Mouse (Mus musculus): ENCODE data around the gene Zfp46. TPM values are rescaled to one million over a fixed set of nuclear protein-coding genes. Genes with fewer than 3 reads are reported as not detected.

Gene Zfp46
- polyA plus RNA-seq, 2 experiments, result 30.2 to 39.6 TPM

GRCm38 (mm10) chr4:136335065-136335464, 50.6 kb downstream of the Zfp46 start:
- no peak for DNase-seq (ENCODE audit: low spot score)
- H3K9ac ChIP-seq (ENCODE audit: low read depth, low read length, severe bottlenecking), result no peak overlapping the region
- ATAC-seq (ENCODE audit: low FRiP score, low read depth), result no peak
- peaks cover 77% of the 10 kb centered on the region for H3K36me3 ChIP-seq (ENCODE audit: control insufficient read depth, insufficient read depth, low read length)
- H3K4me1 ChIP-seq (ENCODE audit: control insufficient read depth, insufficient read depth, low read length), result no peaks in the 10 kb centered on the region
- no peaks in the 10 kb centered on the region for H3K27me3 ChIP-seq (ENCODE audit: control insufficient read depth, insufficient read depth, low read length)
- WGBS, result 81% methylated on average over 2 of the region's 2 CpGs
- no peak for TF ChIP-seq POLR2A (IDR thresholded peaks at IDR 0.05; ENCODE audit: borderline replicate concordance, extremely low read depth, insufficient read depth, insufficient read length)
- no peak overlapping the region for H3K4me3 ChIP-seq (replicated peaks; ENCODE audit: low read length)
- no peak overlapping the region for H3K27ac ChIP-seq (replicated peaks; ENCODE audit: low read depth, low read length)
- no peak overlapping the region for H3K4me2 ChIP-seq (replicated peaks; ENCODE audit: low read depth, low read length, severe bottlenecking)
- no peaks in the 10 kb centered on the region for H3K9me3 ChIP-seq (ENCODE audit: control insufficient read depth, low read length)

GRCm38 (mm10) chr4:136337129-136337528, 52.6 kb downstream of the Zfp46 start:
- H3K36me3 ChIP-seq (ENCODE audit: control insufficient read depth, insufficient read depth, low read length), result peaks cover 69% of the 10 kb centered on the region
- no peak for TF ChIP-seq POLR2A (IDR thresholded peaks at IDR 0.05; ENCODE audit: borderline replicate concordance, extremely low read depth, insufficient read depth, insufficient read length)
- DNase-seq (ENCODE audit: low spot score), result no peak
- no peaks in the 10 kb centered on the region for H3K4me1 ChIP-seq (ENCODE audit: control insufficient read depth, insufficient read depth, low read length)
- no peak overlapping the region for H3K9ac ChIP-seq (ENCODE audit: low read depth, low read length, severe bottlenecking)
- no peak for ATAC-seq (ENCODE audit: low FRiP score, low read depth)
- 74% methylated on average over 4 of the region's 4 CpGs for WGBS
- H3K27me3 ChIP-seq (ENCODE audit: control insufficient read depth, insufficient read depth, low read length), result no peaks in the 10 kb centered on the region
- no peaks in the 10 kb centered on the region for H3K9me3 ChIP-seq (ENCODE audit: control insufficient read depth, low read length)
- H3K4me2 ChIP-seq (replicated peaks; ENCODE audit: low read depth, low read length, severe bottlenecking), result no peak overlapping the region
- no peak overlapping the region for H3K27ac ChIP-seq (replicated peaks; ENCODE audit: low read depth, low read length)
- no peak overlapping the region for H3K4me3 ChIP-seq (replicated peaks; ENCODE audit: low read length)

Other genes starting within 250 kb of the Zfp46 start
- gene Rpl11, start 231.3 kb upstream of the Zfp46 start, polyA plus RNA-seq (2012; rRNA removed), result 1,058 and 1,343 TPM in 2 replicates
- 547 and 591 TPM in 2 replicates for gene Rpl11, start 231.3 kb upstream of the Zfp46 start, polyA plus RNA-seq (2014; fragmentation: Nextera tagmentation; extraction: Ambion mirVana)
- 417 and 561 TPM in 2 replicates for gene Id3, start 141.2 kb upstream of the Zfp46 start, polyA plus RNA-seq (2012; rRNA removed)
- 500 and 565 TPM in 2 replicates for gene Id3, start 141.2 kb upstream of the Zfp46 start, polyA plus RNA-seq (2014; fragmentation: Nextera tagmentation; extraction: Ambion mirVana)
- 8.9 and 9.4 TPM in 2 replicates for gene E2f2, start 112.3 kb upstream of the Zfp46 start, polyA plus RNA-seq (2012; rRNA removed)
- gene E2f2, start 112.3 kb upstream of the Zfp46 start, polyA plus RNA-seq (2014; fragmentation: Nextera tagmentation; extraction: Ambion mirVana), result 5.9 and 6.8 TPM in 2 replicates
- 22.9 and 26.6 TPM in 2 replicates for gene Asap3, start 78.3 kb upstream of the Zfp46 start, polyA plus RNA-seq (2012; rRNA removed)
- 12.0 and 14.6 TPM in 2 replicates for gene Asap3, start 78.3 kb upstream of the Zfp46 start, polyA plus RNA-seq (2014; fragmentation: Nextera tagmentation; extraction: Ambion mirVana)
- gene Tcea3, start 37.0 kb upstream of the Zfp46 start, polyA plus RNA-seq (2012; rRNA removed), result 4.7 and 8.0 TPM in 2 replicates
- 17.4 and 20.6 TPM in 2 replicates for gene Tcea3, start 37.0 kb upstream of the Zfp46 start, polyA plus RNA-seq (2014; fragmentation: Nextera tagmentation; extraction: Ambion mirVana)
- gene Hnrnpr, start 26.3 kb downstream of the Zfp46 start, polyA plus RNA-seq (2012; rRNA removed), result 96.8 and 135 TPM in 2 replicates
- 163 and 179 TPM in 2 replicates for gene Hnrnpr, start 26.3 kb downstream of the Zfp46 start, polyA plus RNA-seq (2014; fragmentation: Nextera tagmentation; extraction: Ambion mirVana)
- 0.23 and 0.63 TPM in 2 replicates for gene Htr1d, start 138.8 kb downstream of the Zfp46 start, polyA plus RNA-seq (2012; rRNA removed)
- gene Htr1d, start 138.8 kb downstream of the Zfp46 start, polyA plus RNA-seq (2014; fragmentation: Nextera tagmentation; extraction: Ambion mirVana), result 0.25 and 0.44 TPM in 2 replicates
- 0.27 and 0.38 TPM in 2 replicates for gene 6030445D17Rik, start 177.6 kb downstream of the Zfp46 start, polyA plus RNA-seq (2012; rRNA removed)
- 0.26 and 0.48 TPM in 2 replicates for gene 6030445D17Rik, start 177.6 kb downstream of the Zfp46 start, polyA plus RNA-seq (2014; fragmentation: Nextera tagmentation; extraction: Ambion mirVana)
- gene Luzp1, start 185.1 kb downstream of the Zfp46 start, polyA plus RNA-seq (2012; rRNA removed), result 20.1 and 21.8 TPM in 2 replicates
- 112 and 119 TPM in 2 replicates for gene Luzp1, start 185.1 kb downstream of the Zfp46 start, polyA plus RNA-seq (2014; fragmentation: Nextera tagmentation; extraction: Ambion mirVana)

Data from limb, embryonic 14.5 days (tissue).